Mouse (Mus musculus) neural tube, embryonic 12.5 days (tissue): ENCODE results near the gene Cbr4. TPM values are rescaled to one million over a fixed set of nuclear protein-coding genes. Genes with fewer than 3 reads are reported as not detected.

ENCODE experiments used
- ATAC-seq: fragments of 200-750 bp; cut with Nextera tagmentation; 2 replicates; pipeline ENCODE4 v1.8.0; 2017; ENCODE audit warnings: low read depth, mild to moderate bottlenecking, moderate TSS enrichment, moderate library complexity; ENCODE audit not compliant: low FRiP score
- H3K27ac ChIP-seq: fragments of 300-500 bp; sonication (generic); 2 replicates; pipeline ENCODE4 v1.5.1; 2016
- H3K27me3 ChIP-seq: fragments of 300-500 bp; sonication (generic); replicated peaks from 2 replicates; pipeline ENCODE4 v1.6.1; 2016; ENCODE audit warnings: mild to moderate bottlenecking
- H3K36me3 ChIP-seq: fragments of 300-500 bp; sonication (generic); 2 replicates; pipeline ENCODE4 v1.6.1; 2016; ENCODE audit warnings: mild to moderate bottlenecking
- H3K4me1 ChIP-seq: fragments of 300-500 bp; sonication (generic); 2 replicates; pipeline ENCODE4 v1.6.1; 2016
- H3K4me2 ChIP-seq: fragments of 300-500 bp; sonication (generic); replicated peaks from 2 replicates; pipeline ENCODE4 v1.6.1; 2016; ENCODE audit warnings: mild to moderate bottlenecking
- H3K4me3 ChIP-seq: fragments of 300-500 bp; sonication (generic); 2 replicates; pipeline ENCODE4 v1.5.1; 2016
- H3K9ac ChIP-seq: fragments of 300-500 bp; sonication (generic); 2 replicates; pipeline ENCODE4 v1.6.1; 2016; ENCODE audit warnings: mild to moderate bottlenecking
- H3K9me3 ChIP-seq: fragments of 300-500 bp; sonication (generic); 2 replicates; pipeline ENCODE4 v1.6.1; 2016; ENCODE audit warnings: mild to moderate bottlenecking
- WGBS: fragments of 180-500 bp; shearing (Covaris S2); methylation state at CpG from one replicate; pipeline ENCODE4 v1.1.7; 2016; 5-methylcytosine and 5-hydroxymethylcytosine counted together
- polyA plus RNA-seq: library from polyadenylated mRNA; unstranded; fragments of >200 nt; fragmentation: Nextera tagmentation; extraction: Ambion mirVana; gene quantifications from 2 replicates; pipeline ENCODE4 v1.2.1, GENCODE M21; 2016

Cbr4 gene
- polyA plus RNA-seq, 1 experiment from 2014 or later: 28.8 TPM

DNA sequence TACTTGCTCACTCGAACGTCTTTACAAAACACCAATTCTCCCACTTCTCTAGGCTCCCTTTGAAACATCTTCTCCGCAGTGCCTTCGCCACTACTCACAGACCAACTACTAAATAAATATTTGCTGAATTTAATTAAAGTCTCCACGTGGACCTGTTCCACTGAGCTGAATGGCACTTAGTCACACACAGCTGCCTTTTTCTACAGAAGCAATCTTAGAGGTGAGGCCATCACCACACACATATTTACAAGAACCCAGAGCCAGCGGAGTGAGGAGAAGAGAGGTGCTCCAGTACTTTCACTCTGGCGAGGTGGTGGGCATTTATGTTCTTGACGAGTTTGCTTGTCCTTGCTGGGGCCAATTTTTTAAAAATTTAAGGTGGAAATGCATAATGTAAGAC, 68.7 kb downstream of the Cbr4 start:
- 61% methylated on average over 8 of the region's 8 CpGs for WGBS
- no peak for ATAC-seq
- H3K9me3 ChIP-seq: no peaks in the 10 kb centered on the region

More for the DNA sequence above, 68.7 kb downstream of the Cbr4 start:
- Histone ChIP-seq H3K4me3 (no peak overlapping the region), H3K27ac (no peak overlapping the region), H3K9ac (no peak overlapping the region), H3K4me1 (no peaks in the 10 kb centered on the region), H3K36me3 (no peaks in the 10 kb centered on the region), H3K27me3 (no peaks in the 10 kb centered on the region), H3K4me2 (no peak overlapping the region)
